Mouse (Mus musculus) neural tube, embryonic 13.5 days (tissue): ENCODE data around the gene Tlr9. TPM values are rescaled to one million over a fixed set of nuclear protein-coding genes. Genes with fewer than 3 reads are reported as not detected.

Experiments
- ATAC-seq: fragments of 200-750 bp; cut with Nextera tagmentation; 2 replicates; pipeline ENCODE4 v1.8.0; 2017; ENCODE audit warnings: low read depth, mild to moderate bottlenecking, moderate TSS enrichment, moderate library complexity
- H3K27ac ChIP-seq: fragments of 300-500 bp; sonication (generic); replicated peaks from 2 replicates; pipeline ENCODE4 v1.5.1; 2015; ENCODE audit warnings: moderate library complexity, mild to moderate bottlenecking, inconsistent platforms
- H3K27me3 ChIP-seq: fragments of 300-500 bp; sonication (generic); 2 replicates; pipeline ENCODE4 v1.6.1; 2015; ENCODE audit warnings: mild to moderate bottlenecking, inconsistent platforms
- H3K36me3 ChIP-seq: fragments of 300-500 bp; sonication (generic); 2 replicates; pipeline ENCODE4 v1.6.1; 2015; ENCODE audit warnings: mild to moderate bottlenecking, inconsistent platforms
- H3K4me1 ChIP-seq: fragments of 300-500 bp; sonication (generic); replicated peaks from 2 replicates; pipeline ENCODE4 v1.6.1; 2015; ENCODE audit warnings: inconsistent platforms
- H3K4me2 ChIP-seq: fragments of 300-500 bp; sonication (generic); 2 replicates; pipeline ENCODE4 v1.6.1; 2015; ENCODE audit warnings: inconsistent platforms, mild to moderate bottlenecking, moderate library complexity
- H3K4me3 ChIP-seq: fragments of 300-500 bp; sonication (generic); 2 replicates; pipeline ENCODE4 v1.5.1; 2015; ENCODE audit warnings: mild to moderate bottlenecking, inconsistent platforms
- H3K9ac ChIP-seq: fragments of 300-500 bp; sonication (generic); 2 replicates; pipeline ENCODE4 v1.6.1; 2015; ENCODE audit warnings: moderate library complexity, mild to moderate bottlenecking, inconsistent platforms
- H3K9me3 ChIP-seq: fragments of 300-500 bp; sonication (generic); 2 replicates; pipeline ENCODE4 v1.6.1; 2016; ENCODE audit warnings: inconsistent platforms
- WGBS: fragments of 180-500 bp; shearing (Covaris S2); methylation state at CpG from one replicate; pipeline ENCODE4 v1.1.7; 2015; 5-methylcytosine and 5-hydroxymethylcytosine counted together
- polyA plus RNA-seq: library from polyadenylated mRNA; unstranded; fragments of >200 nt; fragmentation: Nextera tagmentation; extraction: Ambion mirVana; gene quantifications from 2 replicates; pipeline ENCODE4 v1.2.1, GENCODE M21; 2015

The Tlr9 gene
- polyA plus RNA-seq, 1 experiment from 2014 or later = not detected

DNA sequence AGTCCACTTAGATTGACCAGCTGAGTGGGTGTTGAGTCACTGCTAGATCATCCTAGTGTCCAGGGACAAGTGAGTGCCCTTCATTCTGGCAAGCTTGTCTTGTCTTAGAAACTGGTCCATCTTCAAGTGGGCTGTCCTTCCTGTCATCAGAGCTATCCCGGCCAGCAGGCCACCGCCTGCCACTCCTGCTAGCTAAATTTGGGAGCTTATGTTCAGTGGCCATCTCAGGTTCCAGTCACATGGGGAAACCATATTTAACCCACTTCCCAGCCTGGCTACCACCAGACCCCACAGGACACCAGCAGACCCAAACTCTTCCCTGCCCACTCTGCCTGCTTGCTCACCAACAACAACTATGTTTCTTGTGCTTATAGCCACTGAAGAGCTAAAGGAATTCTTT lies 15.9 kb upstream of the Tlr9 start:
- 80% methylated on average over 2 of the region's 2 CpGs for WGBS
- no peak overlapping the region for H3K9ac ChIP-seq

DNA sequence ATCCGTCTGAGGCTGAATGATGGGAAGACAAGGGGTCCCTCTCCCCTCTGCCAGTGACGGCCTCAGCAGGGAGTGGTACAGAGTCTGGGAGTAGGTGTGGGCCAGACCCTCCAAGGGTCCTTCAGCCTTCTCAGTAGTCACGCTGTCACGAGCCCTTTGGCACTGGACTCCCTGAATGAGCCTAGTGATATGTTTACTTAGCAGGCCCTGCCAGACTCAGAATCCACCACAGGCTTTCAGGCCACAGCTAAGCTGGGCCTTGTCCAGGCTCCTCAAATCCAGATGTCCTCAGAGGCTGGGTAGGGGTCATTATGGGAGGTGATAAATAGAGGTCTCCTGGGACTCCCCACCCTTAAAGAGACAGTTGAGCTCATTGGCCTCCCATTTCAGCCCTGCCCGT lies 14.2 kb upstream of the Tlr9 start:
- H3K4me1 ChIP-seq = peaks cover 57% of the 10 kb centered on the region

More for the DNA sequence above, 15.9 kb upstream of the Tlr9 start:
- peaks cover 54% of the 10 kb centered on the region for H3K4me1 ChIP-seq
- ATAC-seq = no peak
- no peak overlapping the region for H3K27ac ChIP-seq
- H3K4me3 ChIP-seq = no peak overlapping the region
- H3K9me3 ChIP-seq = no peaks in the 10 kb centered on the region
- peaks cover 17% of the 10 kb centered on the region; the same call in 1 of the 2 replicates for H3K36me3 ChIP-seq
- H3K27me3 ChIP-seq = no peaks in the 10 kb centered on the region
- no peak overlapping the region for H3K4me2 ChIP-seq

DNA sequence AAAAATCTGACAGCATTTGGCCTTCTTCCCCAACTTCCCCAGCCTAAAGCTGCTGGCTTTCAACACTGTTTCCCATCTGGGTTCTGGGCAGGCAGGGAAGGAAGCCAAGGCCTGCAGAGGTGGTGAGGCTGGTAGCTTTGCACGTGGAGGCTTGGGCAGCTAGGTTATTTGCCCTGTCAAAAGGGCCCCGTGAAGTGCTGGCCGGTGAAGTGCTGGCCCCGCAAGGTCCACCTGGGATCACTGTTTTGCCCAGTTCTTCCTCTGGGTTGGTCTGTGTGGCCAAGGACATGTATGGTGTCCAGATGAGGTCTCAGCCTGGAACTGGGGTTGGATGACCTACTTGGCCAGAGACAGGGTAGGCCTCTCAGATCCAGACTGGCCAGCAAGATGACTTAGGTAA lies 12.4 kb upstream of the Tlr9 start:
- Histone ChIP-seq H3K36me3 (peaks cover 45% of the 10 kb centered on the region), H3K27me3 (no peaks in the 10 kb centered on the region), H3K27ac (no peak overlapping the region), H3K4me2 (no peak overlapping the region), H3K4me3 (no peak overlapping the region), H3K9ac (no peak overlapping the region), H3K4me1 (peaks cover 39% of the 10 kb centered on the region), H3K9me3 (no peaks in the 10 kb centered on the region)
- no peak for ATAC-seq
- 91% methylated on average over 4 of the region's 4 CpGs for WGBS

More for the DNA sequence above, 14.2 kb upstream of the Tlr9 start:
- Histone ChIP-seq H3K27me3 (no peaks in the 10 kb centered on the region), H3K4me2 (no peak overlapping the region), H3K9me3 (no peaks in the 10 kb centered on the region), H3K27ac (no peak overlapping the region), H3K4me3 (no peak overlapping the region), H3K9ac (0 out of 2 replicates have a peak overlapping the region, but pooled peaks have one; percentile 34), H3K36me3 (peaks cover 27% of the 10 kb centered on the region)
- no peak for ATAC-seq
- WGBS = 89% methylated on average over 5 of the region's 5 CpGs

DNA sequence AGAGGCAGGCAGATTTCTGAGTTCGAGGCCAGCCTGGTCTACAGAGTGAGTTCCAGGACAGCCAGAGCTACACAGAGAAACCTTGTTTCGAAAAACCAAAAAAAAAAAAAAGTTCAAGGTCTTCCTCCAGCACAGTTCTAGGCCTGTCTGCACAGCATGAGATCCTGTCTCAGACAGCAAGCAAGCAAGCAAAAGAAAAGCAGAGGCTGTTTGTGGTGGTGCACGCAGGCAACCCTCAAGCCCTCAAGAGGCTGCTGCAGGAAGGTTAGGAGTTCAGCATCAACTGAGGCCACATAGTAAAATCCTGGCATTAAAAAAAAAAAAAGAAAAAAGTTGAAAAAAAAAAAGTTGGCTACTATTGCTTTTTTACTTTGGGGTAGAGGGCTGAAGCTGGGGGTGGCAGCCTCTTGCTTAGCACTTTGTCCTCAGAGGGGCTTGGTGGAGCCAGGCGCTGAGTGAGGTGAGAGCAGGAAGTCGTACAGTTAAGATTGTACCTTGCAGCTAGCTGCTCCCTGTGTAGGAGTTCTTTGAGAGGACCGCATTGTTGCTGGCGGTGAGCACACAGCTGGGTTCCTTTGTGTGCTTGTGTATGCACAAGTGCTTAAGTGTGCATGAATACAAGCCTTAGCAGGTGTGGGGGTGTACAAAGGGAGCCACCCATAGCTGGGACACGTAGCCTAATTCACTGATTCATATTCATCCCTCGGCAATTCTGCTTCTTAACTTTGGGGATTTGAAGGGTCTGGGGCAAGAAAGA lies 11.4 kb upstream of the Tlr9 start:
- Histone ChIP-seq H3K4me2 (peak overlapping the region; percentile 54), H3K27me3 (no peaks in the 10 kb centered on the region), H3K9ac (peak overlapping the region; percentile 68), H3K4me3 (peak overlapping the region; percentile 32; the same call in 1 of the 2 replicates), H3K36me3 (peaks cover 55% of the 10 kb centered on the region), H3K27ac (0 out of 2 replicates have a peak overlapping the region, but pooled peaks have one; percentile 38), H3K9me3 (no peaks in the 10 kb centered on the region), H3K4me1 (peaks cover 29% of the 10 kb centered on the region)
- no peak for ATAC-seq
- 33% methylated on average over 9 of the region's 9 CpGs for WGBS

DNA sequence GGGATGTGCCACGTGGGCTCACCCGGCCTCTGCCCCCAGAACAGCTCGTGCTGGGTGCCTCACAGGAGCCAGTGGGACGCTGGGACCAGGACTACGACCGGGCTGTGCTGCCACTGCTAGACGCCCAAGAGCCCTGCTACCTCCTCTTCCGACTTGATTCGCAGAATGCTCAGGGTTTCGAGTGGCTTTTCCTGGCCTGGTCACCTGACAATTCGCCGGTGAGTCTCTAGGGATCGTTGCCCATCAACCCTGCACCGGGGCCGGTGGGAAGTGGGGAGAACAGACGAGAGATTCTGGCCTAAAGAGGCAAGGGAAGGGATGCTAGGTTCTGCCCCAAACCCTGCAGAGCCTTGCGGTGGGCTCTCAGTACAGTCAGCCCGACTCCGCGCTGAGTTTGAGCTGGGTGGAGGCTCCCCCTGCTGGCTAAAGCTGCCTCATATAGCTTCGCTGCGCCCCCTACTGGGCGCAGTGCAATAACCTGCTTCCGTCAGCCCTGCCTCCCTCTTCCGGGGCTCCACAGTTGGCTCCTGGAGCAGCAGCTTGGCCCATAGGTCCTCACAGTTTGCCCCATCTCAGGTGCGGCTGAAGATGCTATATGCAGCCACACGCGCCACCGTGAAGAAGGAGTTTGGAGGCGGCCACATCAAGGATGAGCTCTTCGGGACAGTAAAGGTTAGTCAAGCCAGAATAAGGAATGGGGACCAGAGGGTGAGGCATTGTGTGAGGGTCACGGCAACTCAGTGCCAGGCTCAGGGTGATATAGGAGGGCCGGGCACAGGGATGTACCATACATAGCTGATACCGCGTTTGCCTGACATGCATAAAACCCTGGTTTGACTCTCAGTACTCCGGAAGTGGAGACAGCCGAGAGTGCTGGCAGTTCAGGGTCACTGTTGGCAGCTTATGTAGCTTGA lies 10.5 kb upstream of the Tlr9 start:
- peak; percentile 87 for ATAC-seq
- Histone ChIP-seq H3K4me1 (peaks cover 20% of the 10 kb centered on the region), H3K9me3 (no peaks in the 10 kb centered on the region), H3K4me3 (peak overlapping the region; percentile 32), H3K27ac (0 out of 2 replicates have a peak overlapping the region, but pooled peaks have one; percentile 38), H3K36me3 (peaks cover 60% of the 10 kb centered on the region), H3K9ac (peak overlapping the region; percentile 68), H3K27me3 (no peaks in the 10 kb centered on the region), H3K4me2 (peak overlapping the region; percentile 54)
- 17% methylated on average over 37 of the region's 37 CpGs for WGBS

DNA sequence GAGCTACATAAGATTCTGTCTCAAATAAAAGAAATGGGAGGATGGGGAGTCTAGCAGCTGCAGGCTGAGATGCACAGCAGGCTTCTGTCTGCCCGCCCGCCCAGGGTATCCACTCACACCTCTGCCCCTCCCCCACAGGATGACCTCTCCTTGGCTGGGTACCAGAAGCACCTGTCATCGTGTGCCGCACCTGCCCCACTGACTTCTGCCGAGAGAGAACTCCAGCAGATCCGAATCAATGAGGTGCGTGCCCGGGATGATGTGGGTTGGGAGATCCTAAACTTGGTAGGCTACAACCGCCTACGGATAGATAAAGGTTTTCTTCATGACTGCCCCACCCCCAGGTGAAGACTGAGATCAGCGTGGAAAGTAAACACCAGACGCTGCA lies 9.8 kb upstream of the Tlr9 start:
- Histone ChIP-seq H3K4me2 (no peak overlapping the region), H3K9ac (no peak overlapping the region), H3K9me3 (no peaks in the 10 kb centered on the region), H3K27me3 (no peaks in the 10 kb centered on the region), H3K4me1 (peaks cover 16% of the 10 kb centered on the region), H3K36me3 (peaks cover 60% of the 10 kb centered on the region), H3K4me3 (no peak overlapping the region), H3K27ac (no peak overlapping the region)
- WGBS = 90% methylated on average over 12 of the region's 12 CpGs
- 0 out of 2 replicates have a peak, but pooled peaks have one; percentile 1 for ATAC-seq

DNA sequence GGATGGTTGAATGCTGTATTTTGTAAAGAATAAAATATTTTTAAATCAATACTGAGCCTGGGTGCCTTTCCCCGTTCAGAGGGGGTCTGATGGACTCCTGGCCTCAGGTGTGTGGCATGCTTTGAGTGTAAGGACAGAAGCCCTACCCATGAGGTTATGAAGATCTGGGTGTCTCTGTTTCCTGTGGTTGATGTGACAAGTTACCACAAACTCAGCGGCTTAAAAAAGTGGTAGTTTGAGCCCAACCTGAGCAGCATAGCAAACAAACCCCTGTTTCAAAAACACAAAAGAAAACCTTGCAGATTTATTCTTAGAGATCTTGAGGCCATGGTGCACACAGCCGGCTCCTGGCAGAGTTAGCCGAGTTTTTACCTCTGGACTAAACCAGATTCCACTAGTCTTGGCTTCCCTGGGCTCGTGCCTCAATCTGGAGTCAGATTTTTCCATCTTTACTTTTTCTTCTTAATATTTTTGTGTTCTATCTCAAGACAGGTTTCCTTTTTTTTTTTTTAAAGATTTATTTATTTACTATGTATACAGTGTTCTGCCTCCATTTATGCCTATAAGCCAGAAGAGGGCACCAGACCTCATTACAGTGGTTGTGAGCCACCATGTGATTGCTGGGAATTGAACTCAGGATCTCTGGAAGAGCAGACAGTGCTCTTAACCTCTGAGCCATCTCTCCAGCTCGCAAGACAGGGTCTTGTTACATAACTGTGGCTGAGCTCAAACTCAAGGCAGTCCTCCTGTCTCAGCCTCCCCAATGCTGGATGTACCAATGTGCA lies 6.9 kb upstream of the Tlr9 start:
- Histone ChIP-seq H3K27me3 (no peaks in the 10 kb centered on the region), H3K4me3 (no peak overlapping the region), H3K27ac (no peak overlapping the region), H3K9ac (no peak overlapping the region), H3K4me2 (no peak overlapping the region), H3K36me3 (peaks cover 43% of the 10 kb centered on the region), H3K9me3 (no peaks in the 10 kb centered on the region), H3K4me1 (peaks cover 16% of the 10 kb centered on the region)
- ATAC-seq = no peak
- WGBS = 88% methylated on average over 6 of the region's 6 CpGs

DNA sequence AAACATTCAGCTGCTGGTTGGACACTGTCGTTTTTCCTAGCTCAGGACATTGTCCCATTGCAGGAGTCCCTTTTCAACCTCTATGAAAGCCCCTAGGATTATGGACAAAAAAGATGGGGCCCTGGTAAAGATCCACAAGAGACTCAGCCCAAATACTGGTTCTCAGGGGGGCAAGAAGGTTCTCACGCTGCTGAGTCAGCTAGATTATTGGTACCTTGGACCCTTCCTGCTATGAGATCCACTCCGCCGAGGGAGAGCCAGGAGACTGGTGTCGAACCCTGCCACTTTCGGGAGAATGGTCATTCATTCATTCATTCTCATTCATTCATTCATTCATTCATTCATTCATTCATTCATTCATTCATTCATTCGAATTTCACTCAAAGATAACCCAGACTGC lies 5.4 kb upstream of the Tlr9 start:
- Histone ChIP-seq H3K4me2 (no peak overlapping the region), H3K9me3 (no peaks in the 10 kb centered on the region), H3K27me3 (no peaks in the 10 kb centered on the region), H3K4me1 (peaks cover 4% of the 10 kb centered on the region), H3K4me3 (no peak overlapping the region), H3K27ac (no peak overlapping the region), H3K36me3 (peaks cover 43% of the 10 kb centered on the region), H3K9ac (no peak overlapping the region)
- ATAC-seq = no peak
- 85% methylated on average over 7 of the region's 7 CpGs for WGBS

DNA sequence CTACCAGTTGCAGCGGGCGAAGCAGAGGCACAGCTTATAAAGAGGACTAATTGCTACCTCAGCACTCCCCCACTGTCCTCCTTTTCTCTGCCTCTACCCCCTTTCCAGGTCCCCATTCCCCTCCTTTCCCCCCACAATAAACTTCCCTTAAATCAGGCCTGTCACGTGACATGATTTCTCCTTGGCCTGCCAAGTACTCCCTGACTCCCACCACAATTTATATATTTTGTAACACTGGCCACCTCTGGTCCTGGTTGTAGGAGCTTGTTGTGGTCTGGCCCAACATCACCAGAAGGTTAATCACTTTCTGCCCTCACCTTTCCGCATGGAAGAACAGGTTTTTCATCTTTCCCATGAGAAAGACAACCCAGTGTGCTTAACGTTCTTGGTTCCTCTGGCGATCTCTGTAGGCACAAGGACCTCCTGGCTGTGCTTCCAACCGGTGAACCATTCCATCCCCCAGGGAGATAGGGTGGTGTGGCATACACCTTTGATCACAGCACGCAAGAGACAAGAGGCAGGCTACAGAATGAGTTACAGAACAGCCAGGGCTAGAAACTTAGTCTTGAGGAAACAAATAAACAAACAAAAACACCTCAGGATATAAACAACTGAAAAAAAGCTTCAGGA lies 1.4 kb upstream of the Tlr9 start:
- H3K9me3 ChIP-seq = no peaks in the 10 kb centered on the region
- WGBS = 73% methylated on average over 8 of the region's 8 CpGs
- 0 out of 2 replicates have a peak, but pooled peaks cover 5% of the 10 kb centered on the region for H3K36me3 ChIP-seq
- H3K4me1 ChIP-seq = peaks cover 5% of the 10 kb centered on the region
- H3K4me2 ChIP-seq = no peak overlapping the region
- H3K27me3 ChIP-seq = peaks cover 17% of the 10 kb centered on the region
- H3K27ac ChIP-seq = no peak overlapping the region
- H3K4me3 ChIP-seq = no peak overlapping the region
- no peak for ATAC-seq
- H3K9ac ChIP-seq = no peak overlapping the region

DNA sequence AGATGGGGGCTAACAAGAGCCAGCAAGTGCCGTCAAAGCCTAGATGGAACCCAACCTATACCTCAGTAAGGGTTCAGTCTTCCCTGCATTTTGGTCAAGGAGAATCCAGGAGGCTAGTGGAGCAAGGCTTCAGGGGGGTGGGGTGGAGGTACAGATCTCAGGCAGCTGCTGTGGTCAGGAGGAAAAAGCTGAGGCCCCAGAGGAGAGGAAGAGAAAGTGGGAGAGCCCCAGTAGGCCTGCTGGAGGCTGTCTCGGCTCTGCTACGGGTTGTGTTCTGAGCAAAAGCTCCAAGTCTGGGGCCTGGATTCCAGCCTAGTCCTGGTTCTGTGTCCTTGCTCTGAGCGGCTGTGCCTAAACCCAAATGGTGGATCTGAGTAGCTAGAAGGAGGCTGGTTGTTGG lies 596 bp downstream of the Tlr9 start:
- H3K9me3 ChIP-seq = no peaks in the 10 kb centered on the region
- peaks cover 9% of the 10 kb centered on the region for H3K4me1 ChIP-seq
- no peak for ATAC-seq
- H3K36me3 ChIP-seq = no peaks in the 10 kb centered on the region
- peaks cover 17% of the 10 kb centered on the region for H3K27me3 ChIP-seq
- no peak overlapping the region for H3K9ac ChIP-seq
- no peak overlapping the region for H3K4me2 ChIP-seq
- WGBS = 92% methylated on average over 4 of the region's 4 CpGs
- H3K27ac ChIP-seq = no peak overlapping the region
- no peak overlapping the region for H3K4me3 ChIP-seq

DNA sequence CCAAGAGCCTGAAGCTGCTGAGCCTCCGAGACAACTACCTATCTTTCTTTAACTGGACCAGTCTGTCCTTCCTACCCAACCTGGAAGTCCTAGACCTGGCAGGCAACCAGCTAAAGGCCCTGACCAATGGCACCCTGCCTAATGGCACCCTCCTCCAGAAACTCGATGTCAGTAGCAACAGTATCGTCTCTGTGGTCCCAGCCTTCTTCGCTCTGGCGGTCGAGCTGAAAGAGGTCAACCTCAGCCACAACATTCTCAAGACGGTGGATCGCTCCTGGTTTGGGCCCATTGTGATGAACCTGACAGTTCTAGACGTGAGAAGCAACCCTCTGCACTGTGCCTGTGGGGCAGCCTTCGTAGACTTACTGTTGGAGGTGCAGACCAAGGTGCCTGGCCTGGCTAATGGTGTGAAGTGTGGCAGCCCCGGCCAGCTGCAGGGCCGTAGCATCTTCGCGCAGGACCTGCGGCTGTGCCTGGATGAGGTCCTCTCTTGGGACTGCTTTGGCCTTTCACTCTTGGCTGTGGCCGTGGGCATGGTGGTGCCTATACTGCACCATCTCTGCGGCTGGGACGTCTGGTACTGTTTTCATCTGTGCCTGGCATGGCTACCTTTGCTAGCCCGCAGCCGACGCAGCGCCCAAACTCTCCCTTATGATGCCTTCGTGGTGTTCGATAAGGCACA lies 3.2 kb downstream of the Tlr9 start:
- Histone ChIP-seq H3K27me3 (peaks cover 17% of the 10 kb centered on the region), H3K36me3 (no peaks in the 10 kb centered on the region), H3K27ac (no peak overlapping the region), H3K4me2 (peak overlapping the region; percentile 65), H3K9me3 (no peaks in the 10 kb centered on the region), H3K9ac (peak overlapping the region; percentile 66), H3K4me3 (peak overlapping the region; percentile 33), H3K4me1 (peaks cover 9% of the 10 kb centered on the region)
- WGBS = 56% methylated on average over 24 of the region's 24 CpGs
- ATAC-seq = peak; percentile 44
